Mouse (Mus musculus) 416B (cell line): ENCODE results near the gene Sntg2.
A peak's percentile ranks its signal among the peaks of the same experiment; 100 is the strongest.

Experiments
- DNase-seq: peaks from one replicate; pipeline ENCODE4 v3.0.0; 2011; ENCODE audit warnings: low read depth

Sntg2 gene

GRCm38 (mm10) chr12:30272242-30272985 is 100.8 kb downstream of the Sntg2 start:
- no peak for DNase-seq

GRCm38 (mm10) chr12:30264206-30264605 is 109.0 kb downstream of the Sntg2 start:
- DNase-seq, result no peak

GRCm38 (mm10) chr12:30261187-30261586 is 112.0 kb downstream of the Sntg2 start:
- DNase-seq, result no peak

- no peak for DNase-seq
Observed at GRCm38 (mm10) chr12:30258641-30259040, 114.5 kb downstream of the Sntg2 start.

GRCm38 (mm10) chr12:30257664-30258063 is 115.5 kb downstream of the Sntg2 start:
- no peak for DNase-seq

- DNase-seq, result no peak
Observed at GRCm38 (mm10) chr12:30256207-30256606, 117.0 kb downstream of the Sntg2 start.

- DNase-seq, result no peak
Observed at GRCm38 (mm10) chr12:30254581-30254980, 118.6 kb downstream of the Sntg2 start.

GRCm38 (mm10) chr12:30252381-30252780 is 120.8 kb downstream of the Sntg2 start:
- no peak for DNase-seq

GRCm38 (mm10) chr12:30251283-30251829 is 121.8 kb downstream of the Sntg2 start:
- DNase-seq, result no peak

- no peak for DNase-seq
Observed at GRCm38 (mm10) chr12:30249068-30249467, 124.1 kb downstream of the Sntg2 start.

GRCm38 (mm10) chr12:30246286-30246945 is 126.8 kb downstream of the Sntg2 start:
- DNase-seq, result no peak

GRCm38 (mm10) chr12:30244194-30244593 is 129.0 kb downstream of the Sntg2 start:
- DNase-seq, result peak; percentile 4

- DNase-seq, result no peak
Observed at GRCm38 (mm10) chr12:30240891-30241290, 132.3 kb downstream of the Sntg2 start.

- DNase-seq, result no peak
Observed at GRCm38 (mm10) chr12:30234940-30235339, 138.2 kb downstream of the Sntg2 start.

- no peak for DNase-seq
Observed at GRCm38 (mm10) chr12:30228004-30228403, 145.2 kb downstream of the Sntg2 start.

- no peak for DNase-seq
Observed at GRCm38 (mm10) chr12:30226247-30226646, 146.9 kb downstream of the Sntg2 start.

- DNase-seq, result no peak
Observed at GRCm38 (mm10) chr12:30216762-30217441, 156.3 kb downstream of the Sntg2 start.

GRCm38 (mm10) chr12:30214761-30215160 is 158.4 kb downstream of the Sntg2 start:
- no peak for DNase-seq

- no peak for DNase-seq
Observed at GRCm38 (mm10) chr12:30210388-30210787, 162.8 kb downstream of the Sntg2 start.

GRCm38 (mm10) chr12:30208527-30208926 is 164.6 kb downstream of the Sntg2 start:
- DNase-seq, result no peak

- DNase-seq, result no peak
Observed at GRCm38 (mm10) chr12:30208087-30208486, 165.1 kb downstream of the Sntg2 start.

GRCm38 (mm10) chr12:30204457-30204856 is 168.7 kb downstream of the Sntg2 start:
- DNase-seq, result no peak

GRCm38 (mm10) chr12:30202763-30203162 is 170.4 kb downstream of the Sntg2 start:
- DNase-seq, result no peak
